Mouse (Mus musculus) olfactory bulb, adult 2 months (tissue): ENCODE measurements around the gene Trpm3.

Experiments
- CTCF ChIP-seq: fragments of 200-500 bp; IDR thresholded peaks from 2 replicates; pipeline ENCODE4 v1.5.1; 2012; ENCODE audit warnings: low read depth, mild to moderate bottlenecking, low read length, moderate library complexity; ENCODE audit not compliant: insufficient read depth
- POLR2A ChIP-seq: fragments of 200-500 bp; IDR thresholded peaks from 2 replicates; pipeline ENCODE4 v1.6.1; 2012; ENCODE audit warnings: mild to moderate bottlenecking, low read depth, low read length, moderate library complexity; ENCODE audit not compliant: insufficient read depth

GRCm38 (mm10) chr19:22437207-22437606 lies 298.4 kb downstream of the Trpm3 start:
- TF ChIP-seq CTCF (no peak), POLR2A (no peak)
